Mouse (Mus musculus): ENCODE measurements around the gene Adamts2.

GRCm38 (mm10) chr11:50642583-50642982 is 40.7 kb downstream of the Adamts2 start:
- TF ChIP-seq CTCF (IDR thresholded peaks at IDR 0.05; ENCODE audit: low read depth) = no peak
- 0 out of 2 replicates have a peak, but pooled peaks have one; percentile 11 for TF ChIP-seq EP300 (IDR thresholded peaks at IDR 0.05; ENCODE audit: low read depth)

All from liver, postnatal 0 days (tissue).